Mouse (Mus musculus) CH12.LX (cell line): ENCODE measurements around the gene 1110065P20Rik. TPM values are rescaled to one million over a fixed set of nuclear protein-coding genes. Genes with fewer than 3 reads are reported as not detected.

Experiments used
- DNase-seq: peaks from one replicate; pipeline ENCODE4 v3.0.0-alpha.2; 2013; ENCODE audit errors: extremely low read depth
- H3K27ac ChIP-seq: 2 replicates; pipeline ENCODE4 v1.5.1; 2012; ENCODE audit warnings: low read depth, mild to moderate bottlenecking, control low read depth, moderate library complexity; ENCODE audit not compliant: insufficient read depth
- H3K27me3 ChIP-seq: replicated peaks from 2 replicates; pipeline ENCODE3; 2012; ENCODE audit warnings: inconsistent platforms
- H3K36me3 ChIP-seq, 2 experiments: replicated peaks in 1 of 2; 2 replicates each; pipeline versions ENCODE3 to v1.6.1; 2012; ENCODE audit warnings: inconsistent platforms in 1 of 2, low read length in 1 of 2, mild to moderate bottlenecking in 1 of 2, mixed read lengths in 1 of 2, moderate library complexity in 1 of 2; ENCODE audit not compliant: control insufficient read depth in 1 of 2, insufficient read depth in 1 of 2
- H3K4me1 ChIP-seq, 2 experiments: 2 replicates each; pipeline ENCODE4 v1.6.1; 2012; ENCODE audit warnings: inconsistent platforms in 1 of 2, moderate library complexity in 1 of 2; ENCODE audit not compliant: insufficient read depth in 2 of 2, control insufficient read depth in 1 of 2
- H3K4me2 ChIP-seq: 2 replicates; pipeline ENCODE4 v1.6.1; 2012; ENCODE audit warnings: low read depth, mild to moderate bottlenecking, control low read depth; ENCODE audit not compliant: poor library complexity, insufficient read depth, severe bottlenecking
- H3K4me3 ChIP-seq, 3 experiments: fragments of 150-350 bp in 1 of 3; sonication (generic) in 1 of 3; replicated peaks in 1 of 3; 2 replicates each; pipeline versions ENCODE3 to v1.5.1; 2011 to 2012; ENCODE audit warnings: low read depth in 2 of 3, low read length in 2 of 3, mild to moderate bottlenecking in 2 of 3, moderate library complexity in 2 of 3, control low read depth in 1 of 3, improper control_type of control experiment in 1 of 3, inconsistent platforms in 1 of 3, mixed read lengths in 1 of 3; ENCODE audit not compliant: poor library complexity in 1 of 3
- H3K79me2 ChIP-seq: replicated peaks from 2 replicates; pipeline ENCODE4 v1.6.1; 2012; ENCODE audit warnings: mild to moderate bottlenecking, moderate library complexity; ENCODE audit not compliant: control insufficient read depth, poor library complexity, insufficient read depth, severe bottlenecking; ENCODE audit errors: extremely low read depth
- H3K9ac ChIP-seq: 2 replicates; pipeline ENCODE4 v1.6.1; 2012; ENCODE audit warnings: low read depth, mild to moderate bottlenecking, control low read depth, moderate library complexity; ENCODE audit not compliant: insufficient read depth
- H3K9me3 ChIP-seq: replicated peaks from 2 replicates; pipeline ENCODE3; 2012; ENCODE audit warnings: low read length, inconsistent platforms, mixed read lengths
- BHLHE40 ChIP-seq: IDR thresholded peaks from 2 replicates; pipeline ENCODE4 v1.6.1; 2011; ENCODE audit warnings: mild to moderate bottlenecking, low read depth, low read length, improper control_type of control experiment
- CHD1 ChIP-seq: IDR thresholded peaks from 2 replicates; pipeline ENCODE4 v1.6.1; 2012; ENCODE audit warnings: low read depth, low read length, improper control_type of control experiment, inconsistent platforms
- CTCF ChIP-seq, 2 experiments: IDR thresholded peaks in 1 of 2; conservative IDR thresholded peaks in 1 of 2; 2 replicates each; pipeline ENCODE4 v1.5.1; 2011 to 2012; ENCODE audit warnings: low read depth in 2 of 2, low read length in 2 of 2, improper control_type of control experiment in 1 of 2, inconsistent platforms in 1 of 2, mild to moderate bottlenecking in 1 of 2, moderate library complexity in 1 of 2
- E2F4 ChIP-seq: IDR thresholded peaks from 2 replicates; pipeline ENCODE4 v1.6.1; 2011; ENCODE audit warnings: low read depth, low read length, improper control_type of control experiment; ENCODE audit not compliant: insufficient replicate concordance
- ELF1 ChIP-seq: IDR thresholded peaks from 2 replicates; pipeline ENCODE4 v1.6.1; 2014; ENCODE audit warnings: low read depth, mild to moderate bottlenecking, inconsistent platforms, low read length, improper control_type of control experiment
- EP300 ChIP-seq: IDR thresholded peaks from 2 replicates; pipeline ENCODE4 v1.6.1; 2011; ENCODE audit warnings: low read length, improper control_type of control experiment
- GABPA ChIP-seq: IDR thresholded peaks from 2 replicates; pipeline ENCODE4 v1.6.1; 2012; ENCODE audit warnings: low read depth, low read length, improper control_type of control experiment, inconsistent platforms; ENCODE audit not compliant: insufficient replicate concordance
- HCFC1 ChIP-seq: IDR thresholded peaks from 2 replicates; pipeline ENCODE4 v1.6.1; 2012; ENCODE audit warnings: low read depth, mild to moderate bottlenecking, inconsistent platforms, low read length, improper control_type of control experiment
- IRF4 ChIP-seq: IDR thresholded peaks from 2 replicates; pipeline ENCODE4 v1.6.1; 2014; ENCODE audit warnings: low read depth, mild to moderate bottlenecking, inconsistent platforms, low read length, improper control_type of control experiment
- JUN ChIP-seq: IDR thresholded peaks from 2 replicates; pipeline ENCODE4 v1.6.1; 2011; ENCODE audit warnings: low read depth, mild to moderate bottlenecking, low read length, improper control_type of control experiment, moderate library complexity; ENCODE audit not compliant: insufficient read depth
- KAT2A ChIP-seq: IDR thresholded peaks from 2 replicates; pipeline ENCODE4 v1.6.1; 2012; ENCODE audit warnings: low read length, improper control_type of control experiment, inconsistent platforms; ENCODE audit not compliant: insufficient replicate concordance
- MAFK ChIP-seq: IDR thresholded peaks from 2 replicates; pipeline ENCODE4 v1.6.1; 2011; ENCODE audit warnings: low read length, improper control_type of control experiment; ENCODE audit not compliant: insufficient replicate concordance
- MAZ ChIP-seq: IDR thresholded peaks from 2 replicates; pipeline ENCODE4 v1.6.1; 2012; ENCODE audit warnings: low read depth, mild to moderate bottlenecking, inconsistent platforms, low read length, improper control_type of control experiment, moderate library complexity
- MEF2A ChIP-seq: IDR thresholded peaks from 2 replicates; pipeline ENCODE4 v1.6.1; 2014; ENCODE audit warnings: low read depth, mild to moderate bottlenecking, inconsistent platforms, low read length, improper control_type of control experiment, borderline replicate concordance
- MYC ChIP-seq: IDR thresholded peaks from 2 replicates; pipeline ENCODE4 v1.6.1; 2011; ENCODE audit warnings: low read depth, mild to moderate bottlenecking, improper control_type of control experiment, low read length
- NELFE ChIP-seq: IDR thresholded peaks from 2 replicates; pipeline ENCODE4 v1.6.1; 2011; ENCODE audit warnings: low read depth, low read length, improper control_type of control experiment
- POLR2A ChIP-seq: IDR thresholded peaks from 2 replicates; pipeline ENCODE4 v1.6.1; 2011; ENCODE audit warnings: low read depth, mild to moderate bottlenecking, improper control_type of control experiment, low read length
- POLR2AphosphoS2 ChIP-seq: IDR thresholded peaks from 2 replicates; pipeline ENCODE4 v1.6.1; 2011; ENCODE audit warnings: low read depth, low read length, improper control_type of control experiment
- RCOR1 ChIP-seq: conservative IDR thresholded peaks from 2 replicates; pipeline ENCODE4 v1.6.1; 2012; ENCODE audit warnings: low read depth, mild to moderate bottlenecking, inconsistent platforms, low read length, improper control_type of control experiment
- SMC3 ChIP-seq: IDR thresholded peaks from 2 replicates; pipeline ENCODE4 v1.6.1; 2011; ENCODE audit warnings: low read depth, low read length, improper control_type of control experiment
- TBP ChIP-seq: conservative IDR thresholded peaks from 2 replicates; pipeline ENCODE4 v1.6.1; 2011; ENCODE audit warnings: low read depth, low read length, improper control_type of control experiment
- TCF12 ChIP-seq: IDR thresholded peaks from 2 replicates; pipeline ENCODE4 v1.6.1; 2014; ENCODE audit warnings: low read depth, mild to moderate bottlenecking, inconsistent platforms, low read length, improper control_type of control experiment
- USF1 ChIP-seq: IDR thresholded peaks from 2 replicates; pipeline ENCODE4 v1.6.1; 2014; ENCODE audit warnings: low read depth, mild to moderate bottlenecking, inconsistent platforms, low read length, improper control_type of control experiment
- USF2 ChIP-seq: conservative IDR thresholded peaks from 2 replicates; pipeline ENCODE4 v1.6.1; 2011; ENCODE audit warnings: low read depth, low read length, improper control_type of control experiment
- ZC3H11A ChIP-seq: IDR thresholded peaks from 2 replicates; pipeline ENCODE4 v1.6.1; 2012; ENCODE audit warnings: low read depth, mild to moderate bottlenecking, inconsistent platforms, low read length, improper control_type of control experiment
- ZKSCAN1 ChIP-seq: IDR thresholded peaks from 2 replicates; pipeline ENCODE4 v1.6.1; 2012; ENCODE audit warnings: low read depth, inconsistent platforms, low read length, improper control_type of control experiment, borderline replicate concordance
- ZMIZ1 ChIP-seq: IDR thresholded peaks from 2 replicates; pipeline ENCODE4 v1.6.1; 2012; ENCODE audit warnings: low read depth, mild to moderate bottlenecking, inconsistent platforms, low read length, improper control_type of control experiment
- ZNF384 ChIP-seq: IDR thresholded peaks from 2 replicates; pipeline ENCODE4 v1.6.1; 2012; ENCODE audit warnings: low read depth, low read length, improper control_type of control experiment, inconsistent platforms
- dilution Hi-C: fragments of 300-500 bp; cut with MboI; formaldehyde crosslinking; loops from 2 replicates; pipeline ENCODE4 v1.14.3; 2020; ENCODE audit warnings: low sequenced_read_pairs; ENCODE audit not compliant: extremely low pct_unique_long_range_greater_than_20kb, extremely low pct_ligation_motif_present
- in situ Hi-C: fragments of 300-500 bp; cut with MboI; formaldehyde crosslinking; loops from 3 replicates; pipeline ENCODE4 v1.14.3; 2019; ENCODE audit warnings: low sequenced_read_pairs, low pct_ligation_motif_present, low pct_unique_long_range_greater_than_20kb, mixed read lengths
- polyA plus RNA-seq: library from polyadenylated mRNA; unstranded; fragments of >175 nt; gene quantifications from 2 replicates; pipeline ENCODE4 v1.2.1, GENCODE M21; 2012; ENCODE audit warnings: low read depth; ENCODE audit not compliant: insufficient read length
- total RNA-seq, 2 experiments: library from RNA; depleted of rRNA; stranded (reverse); fragments of 300-350 nt in 1 of 2; fragments of >200 nt in 1 of 2; gene quantifications; 2 replicates each; pipeline ENCODE4 v1.2.3; 2012 to 2014

Gene 1110065P20Rik
- total and polyA plus RNA-seq, 3 experiments, result 16.7 to 29.0 (median 28.5) TPM

DNA sequence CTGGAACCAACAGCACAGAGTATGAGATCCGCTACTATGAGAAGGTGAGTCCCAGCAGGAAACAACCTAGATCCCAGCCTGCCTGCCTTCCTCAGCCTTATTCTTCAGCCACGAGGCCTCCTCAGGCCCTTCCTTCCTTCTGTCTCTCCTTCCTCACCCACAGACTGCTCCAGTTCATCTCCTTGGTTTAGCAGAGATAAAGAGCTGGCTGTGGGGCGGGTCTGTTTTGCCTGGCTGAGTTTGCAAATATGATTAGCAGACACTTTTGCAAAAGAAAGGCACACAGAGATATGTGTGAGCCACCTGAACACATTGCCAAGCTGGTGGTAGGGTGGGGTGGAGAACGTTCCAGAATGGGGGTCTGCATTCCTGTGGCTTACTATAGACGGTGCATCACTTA, 48.9 kb upstream of the 1110065P20Rik start:
- TF ChIP-seq KAT2A (no peak), ZC3H11A (no peak), MEF2A (no peak), SMC3 (no peak), USF2 (no peak), GABPA (no peak), TCF12 (no peak), MAZ (no peak), E2F4 (no peak), BHLHE40 (no peak), RCOR1 (no peak), MAFK (no peak), TBP (no peak), POLR2AphosphoS2 (no peak), EP300 (no peak), ZNF384 (no peak), NELFE (no peak), ELF1 (no peak), HCFC1 (no peak)
- no peaks in the 10 kb centered on the region for H3K79me2 ChIP-seq
- H3K36me3 ChIP-seq, result no peaks in the 10 kb centered on the region
- in situ Hi-C loops (loop anchor here (10.0 kb wide), 1 partner anchor 45 kb away; the partner anchor contains the start of genes 1110065P20Rik and Yrdc), dilution Hi-C loops (no loop called here)
- no peaks in the 10 kb centered on the region for H3K4me1 ChIP-seq
- peaks cover 76% of the 10 kb centered on the region for H3K27me3 ChIP-seq
- no peak overlapping the region for H3K27ac ChIP-seq
- peaks cover 4% of the 10 kb centered on the region for H3K9me3 ChIP-seq
- no peak overlapping the region for H3K4me2 ChIP-seq
- no peak overlapping the region for H3K9ac ChIP-seq
- DNase-seq, result no peak
- no peak overlapping the region for H3K4me3 ChIP-seq

DNA sequence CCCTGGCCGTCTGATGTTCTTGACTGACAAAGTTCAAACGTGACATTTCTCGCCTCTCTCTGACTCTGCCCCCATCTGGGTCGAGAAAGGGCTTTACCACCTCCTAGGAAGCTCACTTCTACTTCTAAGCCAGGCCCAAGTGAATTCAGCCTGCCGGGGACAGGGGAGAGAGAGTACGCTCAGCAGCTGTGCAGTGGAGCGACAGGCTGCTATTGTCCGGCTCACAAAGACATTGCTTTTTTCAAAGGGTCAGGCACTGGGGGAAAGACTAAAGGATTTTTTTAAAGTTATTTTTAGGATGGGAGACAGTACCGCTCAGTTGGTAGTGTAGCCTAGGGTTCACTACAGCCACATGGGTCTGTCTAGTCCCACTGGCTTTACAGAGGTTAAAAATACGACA, 47.4 kb upstream of the 1110065P20Rik start:
- dilution Hi-C loops, result no loop called here
- in situ Hi-C loops, result no loop called here

More for the DNA sequence above, 47.4 kb upstream of the 1110065P20Rik start:
- no peaks in the 10 kb centered on the region for H3K36me3 ChIP-seq
- no peaks in the 10 kb centered on the region for H3K79me2 ChIP-seq
- H3K4me2 ChIP-seq, result no peak overlapping the region
- no peak for DNase-seq
- peaks cover 81% of the 10 kb centered on the region for H3K27me3 ChIP-seq
- no peak overlapping the region for H3K9ac ChIP-seq
- no peak overlapping the region for H3K27ac ChIP-seq
- H3K9me3 ChIP-seq, result peaks cover 7% of the 10 kb centered on the region
- H3K4me3 ChIP-seq, result no peak overlapping the region
- H3K4me1 ChIP-seq, result 0 out of 4 replicates have a peak, but pooled peaks cover 0 to 3% of the 10 kb centered on the region in 2 experiments
- TF ChIP-seq SMC3 (no peak), JUN (no peak), CTCF (conservative IDR thresholded peaks at IDR 0.05 in 1 of 2, IDR thresholded peaks at IDR 0.05 in 1 of 2; ENCODE audit: low read depth in 2 of 2, low read length in 2 of 2) (no peak), RCOR1 (no peak), HCFC1 (no peak), ZMIZ1 (no peak), POLR2A (no peak), ZC3H11A (no peak), IRF4 (no peak), ZNF384 (no peak), MEF2A (no peak), USF1 (no peak), NELFE (no peak), CHD1 (no peak), MYC (no peak), ZKSCAN1 (no peak), MAZ (no peak)
- TF ChIP-seq, all 38 proteins: peak for 0
